Mouse (Mus musculus): ENCODE data around the gene Oas1a. TPM values are rescaled to one million over a fixed set of nuclear protein-coding genes. Genes with fewer than 3 reads are reported as not detected.
A peak's percentile ranks its signal among the peaks of the same experiment; 100 is the strongest.
"Not testable (repeated sequence)": the region's sequence is repeated elsewhere in the genome, so short reads cannot be mapped to it uniquely, and the experiment has no call there.

Gene Oas1a
- polyA plus RNA-seq, 1 experiment from 2014 or later: 2.3 TPM

DNA sequence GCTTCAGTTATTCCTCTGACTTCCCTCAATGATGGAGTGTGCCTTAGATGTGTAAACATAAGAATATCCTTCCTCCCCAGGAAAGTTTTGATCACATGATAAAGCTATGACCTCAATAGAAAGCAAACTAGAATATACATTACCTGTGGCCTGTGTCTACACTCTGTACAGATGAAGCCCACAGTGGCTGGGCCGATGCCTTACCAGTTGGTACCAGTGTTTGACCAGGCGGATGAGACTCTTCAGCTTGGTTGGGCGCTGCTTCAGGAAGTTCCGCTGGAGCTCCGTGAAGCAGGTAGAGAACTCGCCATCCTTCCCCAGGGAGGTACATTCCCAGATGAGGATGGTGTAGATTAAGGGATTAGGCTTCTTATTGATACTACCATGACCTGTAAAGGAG lies 25.6 kb downstream of the Oas1a start:
- H3K36me3 ChIP-seq (ENCODE audit: insufficient read depth, low read length); H3K4me2 ChIP-seq (replicated peaks; ENCODE audit: low read depth, low read length); H3K27me3 ChIP-seq (ENCODE audit: insufficient read depth, low read length); H3K27ac ChIP-seq (ENCODE audit: low read length); H3K4me3 ChIP-seq (ENCODE audit: low read length); H3K4me1 ChIP-seq (ENCODE audit: insufficient read depth, low read length); ATAC-seq (ENCODE audit: low FRiP score, low TSS enrichment); H3K9ac ChIP-seq (replicated peaks; ENCODE audit: low read length); H3K9me3 ChIP-seq (ENCODE audit: low read length): not testable (repeated sequence)
- WGBS: 87% methylated on average over 6 of the region's 6 CpGs

DNA sequence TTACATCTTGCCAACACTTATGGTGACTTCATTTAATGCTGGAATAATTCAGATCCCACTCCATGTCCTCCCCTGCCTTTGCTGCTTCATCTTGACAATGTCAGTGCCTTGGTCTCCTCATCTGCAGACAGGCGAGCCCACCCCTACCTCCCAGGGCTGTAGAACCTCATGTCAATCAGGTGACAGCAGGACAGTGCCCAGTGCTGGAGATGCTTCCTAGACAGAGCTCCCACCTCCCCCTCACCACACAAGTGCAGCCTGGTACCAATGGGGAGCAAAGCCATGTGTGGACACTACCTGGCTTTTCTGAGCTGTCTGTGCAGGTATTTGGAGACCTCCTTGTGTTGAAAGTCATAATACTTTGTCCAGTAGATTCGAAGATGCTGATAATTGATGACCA lies 28.5 kb downstream of the Oas1a start:
- H3K27ac ChIP-seq (ENCODE audit: low read length); H3K9me3 ChIP-seq (ENCODE audit: low read length); H3K4me1 ChIP-seq (ENCODE audit: insufficient read depth, low read length); H3K4me3 ChIP-seq (ENCODE audit: low read length); H3K4me2 ChIP-seq (replicated peaks; ENCODE audit: low read depth, low read length); H3K9ac ChIP-seq (replicated peaks; ENCODE audit: low read length); H3K36me3 ChIP-seq (ENCODE audit: insufficient read depth, low read length); ATAC-seq (ENCODE audit: low FRiP score, low TSS enrichment); H3K27me3 ChIP-seq (ENCODE audit: insufficient read depth, low read length): not testable (repeated sequence)
- 59% methylated on average over 2 of the region's 2 CpGs for WGBS

DNA sequence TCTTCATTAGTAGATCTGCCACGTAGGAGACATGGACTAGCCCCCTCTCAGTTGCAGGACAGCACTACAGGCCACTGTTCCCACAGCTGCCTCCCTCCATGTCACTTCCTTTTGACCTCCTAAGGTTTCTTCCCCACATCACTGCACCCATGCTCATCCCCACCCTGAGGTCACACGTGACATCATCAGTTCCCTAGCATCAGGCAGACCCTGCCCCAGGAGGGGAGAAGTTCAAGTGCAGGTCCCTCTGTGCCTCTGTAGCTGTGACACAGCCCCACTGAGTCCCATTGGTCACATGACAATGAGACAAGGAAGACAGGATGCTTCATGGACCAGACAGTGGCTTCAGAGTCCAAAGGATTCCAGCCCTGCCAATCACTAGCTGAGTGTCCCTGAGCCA lies 29.9 kb downstream of the Oas1a start:
- ATAC-seq (ENCODE audit: low FRiP score, low TSS enrichment); H3K4me2 ChIP-seq (replicated peaks; ENCODE audit: low read depth, low read length); H3K27me3 ChIP-seq (ENCODE audit: insufficient read depth, low read length); H3K36me3 ChIP-seq (ENCODE audit: insufficient read depth, low read length); H3K4me1 ChIP-seq (ENCODE audit: insufficient read depth, low read length); H3K27ac ChIP-seq (ENCODE audit: low read length); H3K4me3 ChIP-seq (ENCODE audit: low read length); H3K9ac ChIP-seq (replicated peaks; ENCODE audit: low read length); H3K9me3 ChIP-seq (ENCODE audit: low read length): not testable (repeated sequence)
- WGBS: 66% methylated on average over 2 of the region's 2 CpGs

DNA sequence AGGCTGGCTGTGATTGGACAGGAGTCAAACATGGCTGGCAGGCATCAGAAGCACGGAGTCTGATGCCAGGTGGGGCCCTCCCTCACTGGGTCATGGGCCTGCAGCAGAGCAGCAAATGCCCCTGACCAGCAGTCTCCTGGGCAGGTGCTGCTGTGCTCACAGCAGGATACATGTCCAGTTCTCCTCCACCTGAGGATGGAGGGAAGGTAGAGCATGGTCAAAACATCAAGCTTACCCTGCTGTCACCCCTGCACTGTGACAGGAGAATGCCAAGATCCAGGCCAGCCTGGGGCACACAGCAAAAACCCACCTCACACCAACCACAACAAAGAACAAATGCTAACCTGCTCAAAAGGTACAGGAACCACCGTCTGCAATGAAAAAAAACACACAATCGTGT lies 30.5 kb downstream of the Oas1a start:
- not testable (repeated sequence) for H3K36me3 ChIP-seq (ENCODE audit: insufficient read depth, low read length); ATAC-seq (ENCODE audit: low FRiP score, low TSS enrichment); H3K4me1 ChIP-seq (ENCODE audit: insufficient read depth, low read length); H3K27me3 ChIP-seq (ENCODE audit: insufficient read depth, low read length); H3K27ac ChIP-seq (ENCODE audit: low read length); H3K9me3 ChIP-seq (ENCODE audit: low read length); H3K9ac ChIP-seq (replicated peaks; ENCODE audit: low read length); H3K4me2 ChIP-seq (replicated peaks; ENCODE audit: low read depth, low read length); H3K4me3 ChIP-seq (ENCODE audit: low read length)
- 71% methylated on average over 2 of the region's 3 CpGs for WGBS

DNA sequence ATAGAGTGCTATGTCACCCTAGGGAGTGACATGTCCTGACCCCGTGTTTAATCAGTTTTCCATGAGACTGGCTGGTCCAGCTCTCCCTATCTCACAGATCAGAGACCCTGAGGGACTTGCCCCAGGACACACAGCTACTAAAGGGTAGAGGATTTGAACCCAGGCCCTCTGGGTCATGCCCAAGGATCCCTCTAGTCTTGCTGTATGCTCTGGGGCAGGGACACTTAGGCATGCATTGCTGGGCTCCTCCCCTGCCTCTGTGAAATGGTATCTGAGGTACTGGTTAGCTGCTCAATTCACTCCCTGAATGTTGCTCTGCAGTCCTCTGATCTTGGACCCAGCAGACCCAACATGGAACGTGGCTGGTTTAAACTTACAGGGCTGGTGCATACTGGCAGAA lies 35.9 kb downstream of the Oas1a start:
- ATAC-seq (ENCODE audit: low FRiP score, low TSS enrichment): no peak; the same call in 1 of the 2 replicates
- Histone ChIP-seq H3K4me1 (ENCODE audit: insufficient read depth, low read length) (no peaks in the 10 kb centered on the region), H3K27me3 (ENCODE audit: insufficient read depth, low read length) (no peaks in the 10 kb centered on the region), H3K9ac (replicated peaks; ENCODE audit: low read length) (no peak overlapping the region), H3K27ac (ENCODE audit: low read length) (no peak overlapping the region), H3K4me3 (ENCODE audit: low read length) (no peak overlapping the region), H3K4me2 (replicated peaks; ENCODE audit: low read depth, low read length) (no peak overlapping the region), H3K9me3 (ENCODE audit: low read length) (no peaks in the 10 kb centered on the region), H3K36me3 (ENCODE audit: insufficient read depth, low read length) (no peaks in the 10 kb centered on the region)
- 26% methylated on average over 2 of the region's 2 CpGs for WGBS

DNA sequence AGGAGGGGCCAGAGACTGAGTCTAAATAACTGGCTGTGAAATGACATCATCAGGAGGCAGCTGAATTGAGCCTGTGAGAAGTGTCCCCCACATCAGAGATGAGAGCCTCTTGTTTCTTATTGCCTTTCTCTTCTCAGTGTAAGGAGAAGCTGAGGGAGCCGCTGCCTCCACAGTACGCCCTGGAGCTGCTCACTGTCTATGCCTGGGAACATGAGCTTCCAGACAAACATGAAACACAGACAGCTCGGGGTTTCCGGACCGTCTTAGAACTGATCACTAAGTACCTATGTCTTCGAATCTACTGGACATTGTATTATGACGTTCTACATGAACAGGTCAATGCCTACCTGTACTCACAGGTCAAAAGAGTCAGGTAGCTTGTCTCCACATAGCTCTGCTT lies 36.5 kb downstream of the Oas1a start:
- H3K4me1 ChIP-seq (ENCODE audit: insufficient read depth, low read length): no peaks in the 10 kb centered on the region
- H3K27me3 ChIP-seq (ENCODE audit: insufficient read depth, low read length): no peaks in the 10 kb centered on the region
- 31% methylated on average over 7 of the region's 7 CpGs for WGBS
- no peaks in the 10 kb centered on the region for H3K9me3 ChIP-seq (ENCODE audit: low read length)
- no peak overlapping the region for H3K27ac ChIP-seq (ENCODE audit: low read length)
- no peaks in the 10 kb centered on the region for H3K36me3 ChIP-seq (ENCODE audit: insufficient read depth, low read length)
- no peak overlapping the region for H3K4me3 ChIP-seq (ENCODE audit: low read length)
- peak; percentile 61; the same call in 1 of the 2 replicates for ATAC-seq (ENCODE audit: low FRiP score, low TSS enrichment)
- H3K9ac ChIP-seq (replicated peaks; ENCODE audit: low read length): no peak overlapping the region
- no peak overlapping the region for H3K4me2 ChIP-seq (replicated peaks; ENCODE audit: low read depth, low read length)

DNA sequence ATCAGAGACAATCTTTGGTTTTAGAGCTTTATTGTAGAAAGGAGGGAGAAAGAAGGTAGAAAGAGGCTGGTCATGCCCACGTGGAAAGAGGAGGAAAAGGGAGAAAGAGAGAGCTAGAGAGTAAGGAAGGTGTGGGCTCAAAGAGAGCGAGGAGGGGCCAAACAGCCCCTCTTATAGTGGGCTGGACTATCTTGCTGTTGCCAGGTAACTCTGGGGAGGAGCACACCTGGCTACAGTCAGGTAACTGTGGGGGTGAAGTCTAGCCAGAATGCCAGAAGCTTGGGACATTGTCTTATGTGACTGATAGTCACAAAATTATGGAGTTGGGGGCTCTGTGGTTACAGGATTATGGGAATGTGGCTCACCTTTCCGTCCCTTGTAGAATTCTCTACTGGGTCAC lies 37.2 kb downstream of the Oas1a start:
- Histone ChIP-seq H3K9ac (replicated peaks; ENCODE audit: low read length) (no peak overlapping the region), H3K4me1 (ENCODE audit: insufficient read depth, low read length) (no peaks in the 10 kb centered on the region), H3K4me2 (replicated peaks; ENCODE audit: low read depth, low read length) (no peak overlapping the region), H3K27me3 (ENCODE audit: insufficient read depth, low read length) (no peaks in the 10 kb centered on the region), H3K27ac (ENCODE audit: low read length) (no peak overlapping the region), H3K9me3 (ENCODE audit: low read length) (no peaks in the 10 kb centered on the region), H3K4me3 (ENCODE audit: low read length) (no peak overlapping the region), H3K36me3 (ENCODE audit: insufficient read depth, low read length) (no peaks in the 10 kb centered on the region)
- 45% methylated on average over 3 of the region's 3 CpGs for WGBS
- no peak for ATAC-seq (ENCODE audit: low FRiP score, low TSS enrichment)

DNA sequence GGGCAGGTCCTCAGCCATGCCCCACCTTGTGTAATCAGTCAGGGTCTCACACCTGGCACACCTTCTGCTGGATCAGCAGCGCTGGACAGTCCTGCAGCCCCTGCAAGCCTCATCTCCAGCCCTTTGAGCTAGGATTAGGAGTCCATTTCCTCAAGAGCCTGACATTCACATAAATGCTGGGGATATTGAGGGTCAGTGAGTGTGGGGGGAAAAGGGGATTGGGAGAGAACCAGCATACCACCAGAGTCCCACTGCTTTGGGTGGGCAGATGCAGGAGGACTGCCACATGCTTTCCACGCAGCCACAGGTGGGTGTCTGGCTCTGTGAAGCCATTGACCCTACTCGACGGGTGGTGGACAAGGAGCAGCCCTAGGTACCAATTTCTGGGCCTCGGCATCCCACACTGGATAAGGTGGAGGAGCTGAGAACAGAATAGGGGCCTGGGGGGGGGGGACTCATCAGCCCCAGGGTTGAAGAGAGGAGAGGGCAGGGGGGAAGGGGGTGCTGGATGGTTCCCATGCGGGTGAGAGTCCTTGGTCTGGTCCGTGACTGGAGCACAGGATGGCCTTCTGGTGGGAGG lies 37.8 kb downstream of the Oas1a start:
- WGBS: 83% methylated on average over 7 of the region's 7 CpGs
- Histone ChIP-seq H3K4me1 (ENCODE audit: insufficient read depth, low read length) (no peaks in the 10 kb centered on the region), H3K9ac (replicated peaks; ENCODE audit: low read length) (no peak overlapping the region), H3K4me3 (ENCODE audit: low read length) (no peak overlapping the region), H3K36me3 (ENCODE audit: insufficient read depth, low read length) (no peaks in the 10 kb centered on the region), H3K9me3 (ENCODE audit: low read length) (no peaks in the 10 kb centered on the region), H3K27me3 (ENCODE audit: insufficient read depth, low read length) (no peaks in the 10 kb centered on the region), H3K4me2 (replicated peaks; ENCODE audit: low read depth, low read length) (no peak overlapping the region), H3K27ac (ENCODE audit: low read length) (no peak overlapping the region)
- no peak for ATAC-seq (ENCODE audit: low FRiP score, low TSS enrichment)

DNA sequence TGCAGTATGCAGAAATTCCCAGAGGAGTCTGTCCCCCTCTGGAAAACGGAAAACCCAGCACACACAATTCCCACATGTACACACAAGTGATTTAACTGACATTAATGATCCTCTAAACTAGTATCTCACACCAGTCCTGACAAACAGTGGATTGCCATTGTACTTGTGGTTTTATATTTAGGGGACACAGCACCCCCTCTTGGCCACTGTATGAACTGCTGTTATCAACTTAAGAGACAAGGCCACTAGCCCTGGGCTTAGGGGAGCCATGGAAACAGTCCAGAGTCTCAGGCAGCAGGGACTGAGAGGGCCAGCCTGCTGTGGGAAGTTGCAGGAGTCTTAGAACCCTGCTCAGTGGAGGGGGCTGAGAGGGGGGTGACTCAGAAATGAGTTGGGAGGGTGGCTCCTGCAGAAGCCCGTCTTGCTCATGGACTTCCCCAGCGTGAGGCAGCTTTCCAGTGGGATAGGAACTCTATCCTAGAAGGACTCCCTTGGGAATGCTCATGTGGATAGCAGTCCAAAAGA lies 41.9 kb downstream of the Oas1a start:
- Histone ChIP-seq H3K4me3 (ENCODE audit: low read length) (no peak overlapping the region), H3K4me1 (ENCODE audit: insufficient read depth, low read length) (no peaks in the 10 kb centered on the region), H3K36me3 (ENCODE audit: insufficient read depth, low read length) (no peaks in the 10 kb centered on the region), H3K27ac (ENCODE audit: low read length) (no peak overlapping the region), H3K9me3 (ENCODE audit: low read length) (no peaks in the 10 kb centered on the region), H3K4me2 (replicated peaks; ENCODE audit: low read depth, low read length) (no peak overlapping the region), H3K9ac (replicated peaks; ENCODE audit: low read length) (no peak overlapping the region), H3K27me3 (ENCODE audit: insufficient read depth, low read length) (no peaks in the 10 kb centered on the region)
- no peak for ATAC-seq (ENCODE audit: low FRiP score, low TSS enrichment)
- 61% methylated on average over 3 of the region's 3 CpGs for WGBS

DNA sequence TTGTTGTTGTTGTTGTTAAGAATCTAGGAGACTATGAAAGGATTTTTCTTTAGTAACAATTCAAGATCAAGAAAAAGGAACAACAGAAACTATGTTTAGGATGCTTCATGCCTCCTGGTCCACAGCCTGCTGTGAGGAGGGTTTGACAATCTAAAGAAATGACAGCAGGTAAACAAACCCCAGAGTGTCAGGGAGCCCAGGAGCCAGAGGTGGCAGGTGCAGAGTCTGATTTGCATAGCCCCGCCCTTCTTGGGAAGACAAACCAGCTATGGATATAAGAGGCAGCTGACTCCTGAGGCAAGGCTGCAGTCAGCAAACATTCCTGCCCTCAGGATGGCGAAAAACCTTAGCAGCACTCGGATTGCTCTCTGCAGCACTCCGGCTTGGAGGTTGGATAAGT lies 46.2 kb downstream of the Oas1a start, which contains the start of gene Oas1h:
Gene Oas1h (plus strand): TSS at position 301 of the 400 bp plus-strand sequence.
- Histone ChIP-seq H3K36me3 (ENCODE audit: insufficient read depth, low read length) (no peaks in the 10 kb centered on the region), H3K27ac (ENCODE audit: low read length) (no peak within 1 kb of the TSS), H3K9ac (replicated peaks; ENCODE audit: low read length) (no peak within 1 kb of the TSS), H3K9me3 (ENCODE audit: low read length) (no peaks in the 10 kb centered on the region), H3K4me1 (ENCODE audit: insufficient read depth, low read length) (no peaks in the 10 kb centered on the region), H3K4me3 (ENCODE audit: low read length) (no peak within 1 kb of the TSS), H3K4me2 (replicated peaks; ENCODE audit: low read depth, low read length) (no peak within 1 kb of the TSS), H3K27me3 (ENCODE audit: insufficient read depth, low read length) (no peaks in the 10 kb centered on the region)
- ATAC-seq (ENCODE audit: low FRiP score, low TSS enrichment): no peak
- 51% methylated on average over 4 of the region's 4 CpGs for WGBS
